ENCODE assay signal across 25 mouse cellular contexts in genomic region chr9:65655540-65655939, GRCm38 (mm10). TPM values are rescaled to one million over a fixed set of nuclear protein-coding genes. Genes with fewer than 3 reads are reported as not detected.
DNase-seq lines count a peak whose midpoint lies in the region; ATAC-seq and TF ChIP-seq lines count a peak whose summit lies in the region.
"Had no signal": no experiment of that assay in that cellular context is flagged by ENCODE, and none has a peak within 500 bp of the region (broad histone marks: within the 10 kb centered on the region; RNA-seq: fewer than 3 reads in every experiment).

No protein-coding gene starts in this region.

- H3K36me3 ChIP-seq in lung, postnatal 0 days (ENCODE audit: insufficient read depth, low read length) = no peaks in the 10 kb centered on the region
- H3K36me3 ChIP-seq in MEL (ENCODE audit: control insufficient read depth in 1 of 2, insufficient read depth in 2 of 2, low read length in 2 of 2) = no peaks in the 10 kb centered on the region
- no peaks in the 10 kb centered on the region for H3K36me3 ChIP-seq in intestine, postnatal 0 days (ENCODE audit: control insufficient read depth, insufficient read depth)
- no peaks in the 10 kb centered on the region for H3K36me3 ChIP-seq in forebrain, embryonic 12.5 days (replicated peaks)
- H3K36me3 ChIP-seq: embryonic facial prominence, embryonic 10.5 days; limb, embryonic 13.5 days; liver, embryonic 13.5 days; midbrain, embryonic 13.5 days; neural tube, embryonic 12.5 days had no signal

- no peak overlapping the region for H3K4me3 ChIP-seq in lung, postnatal 0 days (ENCODE audit: low read depth, low read length)
- H3K4me3 ChIP-seq in MEL (ENCODE audit: control insufficient read depth in 1 of 2, insufficient read depth in 1 of 2, low read depth in 2 of 2, low read length in 2 of 2) = no peak overlapping the region
- H3K4me3 ChIP-seq in intestine, postnatal 0 days (ENCODE audit: low read depth, low read length) = no peak overlapping the region
- H3K4me3 ChIP-seq in forebrain, embryonic 12.5 days (replicated peaks) = no peak overlapping the region
- H3K4me3 ChIP-seq: embryonic facial prominence, embryonic 10.5 days; limb, embryonic 13.5 days; liver, embryonic 13.5 days; midbrain, embryonic 13.5 days; neural tube, embryonic 12.5 days had no signal

- no peak for TF ChIP-seq EP300 in lung, postnatal 0 days (IDR thresholded peaks at IDR 0.05)
- no peak for TF ChIP-seq EP300 in MEL (IDR thresholded peaks at IDR 0.05; ENCODE audit: low read depth in 1 of 2, low read length in 2 of 2)

- TF ChIP-seq POLR2A in MEL (IDR thresholded peaks at IDR 0.05; ENCODE audit: control insufficient read depth in 1 of 2, insufficient read depth in 1 of 2, low read depth in 1 of 2, low read length in 2 of 2, poor library complexity in 1 of 2) = no peak

- no peaks in the 10 kb centered on the region for H3K27me3 ChIP-seq in lung, postnatal 0 days (replicated peaks; ENCODE audit: insufficient read depth, low read length)
- peaks cover 0 to 2% of the 10 kb centered on the region in 2 experiments; a peak in 1 of 4 replicates for H3K27me3 ChIP-seq in MEL (ENCODE audit: control insufficient read depth in 1 of 2, insufficient read depth in 2 of 2, low read length in 2 of 2)
- no peaks in the 10 kb centered on the region for H3K27me3 ChIP-seq in intestine, postnatal 0 days (replicated peaks; ENCODE audit: control insufficient read depth, insufficient read depth, low read length)
- no peaks in the 10 kb centered on the region for H3K27me3 ChIP-seq in forebrain, embryonic 12.5 days
- H3K27me3 ChIP-seq: limb, embryonic 13.5 days; liver, embryonic 13.5 days; midbrain, embryonic 13.5 days; neural tube, embryonic 12.5 days had no signal

- WGBS in lung, postnatal 0 days = 79% methylated on average over 8 of the region's 8 CpGs
- 62% methylated on average over 8 of the region's 8 CpGs for WGBS in intestine, postnatal 0 days
- 92% methylated on average over 8 of the region's 8 CpGs for WGBS in forebrain, embryonic 12.5 days

- no peak overlapping the region for H3K4me2 ChIP-seq in lung, postnatal 0 days (replicated peaks; ENCODE audit: low read depth, low read length)
- no peak overlapping the region for H3K4me2 ChIP-seq in intestine, postnatal 0 days (replicated peaks; ENCODE audit: low read depth)
- no peak overlapping the region for H3K4me2 ChIP-seq in forebrain, embryonic 12.5 days
- H3K4me2 ChIP-seq: hindbrain, embryonic 14.5 days; limb, embryonic 13.5 days; liver, embryonic 13.5 days; lung, embryonic 14.5 days; midbrain, embryonic 13.5 days; neural tube, embryonic 12.5 days had no signal

- DNase-seq in lung, postnatal 36 days = peak; percentile 35
- DNase-seq in lung, postnatal 0 days (ENCODE audit: low spot score) = no peak
- DNase-seq in 416B (ENCODE audit: low read depth) (peak; percentile 68), MEL (ENCODE audit: low read depth, low spot score) (peak; percentile 21)
- DNase-seq in left cerebral cortex, adult 11 months (ENCODE audit: low spot score) = no peak
- DNase-seq: adrenal gland, postnatal 14 days; cerebellum, adult 8-10 months; cerebellum, postnatal 36 days; forebrain, postnatal 0 days; gastrocnemius, postnatal 25 days; heart, postnatal 36 days; kidney, adult 2 months; kidney, postnatal 10 days; liver, embryonic 13.5 days; lung, embryonic 14.5 days; retina, postnatal 1 day had no signal

- H3K9me3 ChIP-seq in lung, postnatal 0 days (ENCODE audit: low read length) = no peaks in the 10 kb centered on the region
- H3K9me3 ChIP-seq in MEL (replicated peaks; ENCODE audit: insufficient read depth, low read length) = no peaks in the 10 kb centered on the region
- H3K9me3 ChIP-seq in intestine, postnatal 0 days (ENCODE audit: control insufficient read depth) = no peaks in the 10 kb centered on the region
- no peaks in the 10 kb centered on the region for H3K9me3 ChIP-seq in forebrain, embryonic 12.5 days
- H3K9me3 ChIP-seq: embryonic facial prominence, embryonic 10.5 days; limb, embryonic 13.5 days; liver, embryonic 13.5 days; midbrain, embryonic 13.5 days; neural tube, embryonic 12.5 days had no signal

- no peak for ATAC-seq in lung, postnatal 0 days
- ATAC-seq in megakaryocyte progenitor cell, adult 5-6 weeks (replicated peaks; ENCODE audit: poor library complexity) = peak; percentile 95
- ATAC-seq in intestine, postnatal 0 days = no peak
- ATAC-seq in forebrain, embryonic 12.5 days (ENCODE audit: low FRiP score) = no peak
- ATAC-seq: forebrain, postnatal 0 days; inflammation-experienced regulatory T-cells, adult 6 months; midbrain, embryonic 13.5 days had no signal

- TF ChIP-seq CTCF in lung, postnatal 0 days (IDR thresholded peaks at IDR 0.05) = no peak
- TF ChIP-seq CTCF in MEL (IDR thresholded peaks at IDR 0.05 in 2 of 3, conservative IDR thresholded peaks at IDR 0.05 in 1 of 3; ENCODE audit: control insufficient read depth in 1 of 3, insufficient read depth in 1 of 3, low read depth in 2 of 3, low read length in 3 of 3, poor library complexity in 1 of 3, severe bottlenecking in 1 of 3) = no peak
- no peak for TF ChIP-seq CTCF in intestine, postnatal 0 days (IDR thresholded peaks at IDR 0.05; ENCODE audit: low read depth)

- no peak overlapping the region for H3K9ac ChIP-seq in lung, postnatal 0 days (replicated peaks; ENCODE audit: low read depth)
- H3K9ac ChIP-seq in MEL (ENCODE audit: control insufficient read depth, low read depth, low read length, poor library complexity, severe bottlenecking) = no peak overlapping the region
- no peak overlapping the region for H3K9ac ChIP-seq in intestine, postnatal 0 days (ENCODE audit: low read depth, low read length)
- H3K9ac ChIP-seq in forebrain, embryonic 12.5 days = no peak overlapping the region
- H3K9ac ChIP-seq: forebrain, postnatal 0 days; hindbrain, embryonic 14.5 days; limb, embryonic 13.5 days; liver, embryonic 13.5 days; lung, embryonic 14.5 days; midbrain, embryonic 13.5 days; neural tube, embryonic 12.5 days had no signal

- H3K79me2 ChIP-seq in MEL (ENCODE audit: control insufficient read depth, insufficient read depth, low read length, poor library complexity) = no peaks in the 10 kb centered on the region

- no peaks in the 10 kb centered on the region for H3K4me1 ChIP-seq in lung, postnatal 0 days (ENCODE audit: insufficient read depth, low read depth, low read length)
- H3K4me1 ChIP-seq in MEL (ENCODE audit: control insufficient read depth in 1 of 2, insufficient read depth in 2 of 2, low read length in 2 of 2) = 0 out of 4 replicates have a peak, but pooled peaks cover 0 to 4% of the 10 kb centered on the region in 2 experiments
- no peaks in the 10 kb centered on the region for H3K4me1 ChIP-seq in intestine, postnatal 0 days (replicated peaks; ENCODE audit: control insufficient read depth, insufficient read depth, low read length)
- no peaks in the 10 kb centered on the region for H3K4me1 ChIP-seq in forebrain, embryonic 12.5 days
- H3K4me1 ChIP-seq: embryonic facial prominence, embryonic 10.5 days; midbrain, embryonic 13.5 days; neural tube, embryonic 12.5 days had no signal

- H3K27ac ChIP-seq in lung, postnatal 0 days (ENCODE audit: low read length) = no peak overlapping the region
- no peak overlapping the region for H3K27ac ChIP-seq in MEL (ENCODE audit: control insufficient read depth, low read depth, low read length)
- no peak overlapping the region for H3K27ac ChIP-seq in intestine, postnatal 0 days (ENCODE audit: low read depth, low read length)
- no peak overlapping the region for H3K27ac ChIP-seq in forebrain, embryonic 12.5 days
- H3K27ac ChIP-seq: embryonic facial prominence, embryonic 10.5 days; hindbrain, embryonic 14.5 days; limb, embryonic 13.5 days; liver, embryonic 13.5 days; midbrain, embryonic 13.5 days; neural tube, embryonic 12.5 days had no signal

- no peak for TF ChIP-seq RAD21 in MEL (IDR thresholded peaks at IDR 0.05; ENCODE audit: low read depth, low read length)

TF ChIP-seq in MEL, 35 proteins besides CTCF, POLR2A, EP300 and RAD21 (continues in another document):
- TF ChIP-seq CHD2 (IDR thresholded peaks at IDR 0.05; ENCODE audit: low read length) (no peak), USF2 (IDR thresholded peaks at IDR 0.05; ENCODE audit: borderline replicate concordance in 1 of 2, insufficient read depth in 1 of 2, low read depth in 1 of 2, low read length in 2 of 2) (no peak), JUND (IDR thresholded peaks at IDR 0.05; ENCODE audit: low read depth, low read length) (no peak), CHD1 (IDR thresholded peaks at IDR 0.05; ENCODE audit: low read depth, low read length) (no peak), RCOR1 (IDR thresholded peaks at IDR 0.05; ENCODE audit: low read depth, low read length) (no peak), MEF2A (IDR thresholded peaks at IDR 0.05; ENCODE audit: extremely low read depth, insufficient replicate concordance, low read depth, low read length, poor library complexity, severe bottlenecking) (no peak), POLR2AphosphoS5 (IDR thresholded peaks at IDR 0.05; ENCODE audit: borderline replicate concordance, low read depth, low read length) (no peak), UBTF (IDR thresholded peaks at IDR 0.05; ENCODE audit: borderline replicate concordance, insufficient read depth, low read depth, low read length) (no peak), MYC (IDR thresholded peaks at IDR 0.05; ENCODE audit: low read depth, low read length) (no peak), KAT2A (conservative IDR thresholded peaks at IDR 0.05; ENCODE audit: low read depth, low read length) (no peak)

RNA-seq across cellular contexts. Expression of gene Oaz2, which starts 12.3 kb away (rescaled TPM):
- polyA plus RNA-seq in lung, postnatal 0 days (2015; fragmentation: Nextera tagmentation; extraction: Ambion mirVana) = 639 and 649 TPM in 2 replicates
- total RNA-seq in MEL (2012; rRNA removed) = 16.4 and 18.1 TPM in 2 replicates
- 10 to 100 TPM in 1 of 2 experiments, not detected in 1; 34.6 TPM for polyA plus RNA-seq in MEL (2012; ENCODE audit: insufficient read depth in 1 of 2, insufficient read length in 2 of 2, low read depth in 1 of 2, low replicate concordance in 2 of 2, missing spikeins in 1 of 2)
- 8.3 and 15.7 TPM in 2 replicates for total RNA-seq in megakaryocyte progenitor cell, adult 5-6 weeks (2015)
- total RNA-seq in megakaryocyte progenitor cell, adult 5-6 weeks (2017) = 34.4 and 37.3 TPM in 2 replicates
- polyA plus RNA-seq in intestine, postnatal 0 days (2015; fragmentation: Nextera tagmentation; extraction: Ambion mirVana) = 141 and 152 TPM in 2 replicates
- polyA plus RNA-seq in forebrain, embryonic 12.5 days (2016; fragmentation: Nextera tagmentation; extraction: Ambion mirVana) = 247 and 249 TPM in 2 replicates

RNA-seq across cellular contexts. Expression of gene Rbpms2, which starts 26.1 kb away (rescaled TPM):
- polyA plus RNA-seq in lung, postnatal 0 days (2015; fragmentation: Nextera tagmentation; extraction: Ambion mirVana) = 6.1 and 6.5 TPM in 2 replicates
- total RNA-seq in MEL (2012; rRNA removed) = not detected in 2 replicates
- under 1 TPM in 1 of 2 experiments, not detected in 1; 0.22 TPM for polyA plus RNA-seq in MEL (2012; ENCODE audit: insufficient read depth in 1 of 2, insufficient read length in 2 of 2, low read depth in 1 of 2, low replicate concordance in 2 of 2, missing spikeins in 1 of 2)
- total RNA-seq in megakaryocyte progenitor cell, adult 5-6 weeks (2015) = 0.15 and 0.20 TPM in 2 replicates
- total RNA-seq in megakaryocyte progenitor cell, adult 5-6 weeks (2017) = 0.41 TPM in 1 of 2 replicates, not detected in the other
- 21.4 and 22.1 TPM in 2 replicates for polyA plus RNA-seq in intestine, postnatal 0 days (2015; fragmentation: Nextera tagmentation; extraction: Ambion mirVana)
- 9.9 and 10.5 TPM in 2 replicates for polyA plus RNA-seq in forebrain, embryonic 12.5 days (2016; fragmentation: Nextera tagmentation; extraction: Ambion mirVana)

Comparison
In these comparisons a context has a peak if more than half of its experiments do, and no peak if none do; other contexts are left out.
1. DNase-seq: peak in lung, postnatal 36 days (single experiment), 416B (single experiment) and MEL (single experiment); none in lung, postnatal 0 days (single experiment) and left cerebral cortex, adult 11 months (single experiment).